Mouse (Mus musculus) erythroblast, embryonic 14.5 days (primary cell): ENCODE measurements around the gene Zfhx3. TPM values are rescaled to one million over a fixed set of nuclear protein-coding genes. Genes with fewer than 3 reads are reported as not detected.

Experiments
- H3K27me3 ChIP-seq: 2 replicates; pipeline ENCODE4 v1.6.1; 2012; ENCODE audit warnings: inconsistent platforms; ENCODE audit not compliant: control insufficient read depth
- H3K36me3 ChIP-seq: 2 replicates; pipeline ENCODE4 v1.6.1; 2012; ENCODE audit warnings: mild to moderate bottlenecking, inconsistent platforms; ENCODE audit not compliant: control insufficient read depth
- H3K4me1 ChIP-seq: 2 replicates; pipeline ENCODE4 v1.6.1; 2012; ENCODE audit warnings: inconsistent platforms; ENCODE audit not compliant: control insufficient read depth
- H3K4me3 ChIP-seq: replicated peaks from 2 replicates; pipeline ENCODE3; 2012; ENCODE audit warnings: moderate library complexity, mild to moderate bottlenecking, inconsistent platforms
- H3K9me3 ChIP-seq: 2 replicates; pipeline ENCODE4 v1.6.1; 2012; ENCODE audit warnings: low read length, inconsistent platforms, mixed read lengths; ENCODE audit not compliant: control insufficient read depth
- GATA1 ChIP-seq: IDR thresholded peaks from 2 replicates; pipeline ENCODE4 v1.6.1; 2012; ENCODE audit warnings: low read length, inconsistent platforms, mixed read lengths
- TAL1 ChIP-seq: IDR thresholded peaks from 3 replicates; pipeline ENCODE4 v1.6.1; 2012; ENCODE audit warnings: low read length, inconsistent platforms, mixed read lengths
- polyA plus RNA-seq: library from polyadenylated mRNA; stranded (reverse); fragments of >175 nt; gene quantifications from 2 replicates; pipeline ENCODE4 v1.2.3, GENCODE M21; 2012

Zfhx3 gene
- polyA plus RNA-seq, 1 experiment = 0.03 TPM

DNA sequence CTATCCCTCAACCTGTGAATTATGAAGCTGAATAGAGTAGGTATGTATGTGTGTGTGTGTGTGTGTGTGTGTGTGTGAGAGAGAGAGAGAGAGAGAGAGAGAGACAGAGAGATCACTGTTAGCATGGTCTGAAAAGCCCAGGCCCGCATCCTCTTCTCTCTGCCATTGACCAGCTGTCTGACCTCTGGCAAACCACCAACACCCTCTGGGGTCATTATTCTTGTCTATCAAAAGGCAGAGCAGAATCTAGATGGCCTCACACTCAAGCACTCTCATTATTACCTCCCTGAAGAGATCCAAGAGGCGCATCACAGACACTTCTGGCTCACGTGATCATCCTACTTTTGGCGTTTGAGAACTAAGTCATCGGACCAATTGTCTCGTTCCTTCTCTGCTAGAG lies 831.0 kb downstream of the Zfhx3 start:
- H3K9me3 ChIP-seq = no peaks in the 10 kb centered on the region
- H3K27me3 ChIP-seq = no peaks in the 10 kb centered on the region
- H3K36me3 ChIP-seq = no peaks in the 10 kb centered on the region
- TF ChIP-seq GATA1 = no peak
- no peak for TF ChIP-seq TAL1
- H3K4me1 ChIP-seq = no peaks in the 10 kb centered on the region
- H3K4me3 ChIP-seq = no peak overlapping the region

DNA sequence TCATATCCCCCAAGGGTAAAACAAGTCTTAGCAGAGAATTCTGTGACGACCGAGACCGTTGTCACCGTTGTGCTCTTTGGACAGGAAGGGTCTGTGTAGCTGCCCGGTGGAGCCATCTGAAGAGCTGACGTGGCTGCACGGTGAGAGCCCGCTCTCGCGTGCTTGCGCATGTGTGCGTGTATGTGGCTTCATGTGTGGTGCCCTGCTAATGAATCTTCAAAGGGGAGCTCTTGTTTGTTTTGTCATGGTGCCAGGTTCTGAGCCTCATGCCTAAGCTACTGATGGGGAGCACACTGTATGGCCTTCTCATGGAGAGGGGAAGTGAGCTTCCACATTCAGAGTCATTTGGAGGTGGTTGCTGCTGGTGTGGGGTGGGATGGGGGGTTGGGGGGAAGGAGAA lies 835.6 kb downstream of the Zfhx3 start:
- H3K27me3 ChIP-seq = no peaks in the 10 kb centered on the region
- no peaks in the 10 kb centered on the region for H3K9me3 ChIP-seq
- H3K4me3 ChIP-seq = no peak overlapping the region
- TF ChIP-seq TAL1 (no peak), GATA1 (no peak)
- H3K36me3 ChIP-seq = no peaks in the 10 kb centered on the region
- no peaks in the 10 kb centered on the region for H3K4me1 ChIP-seq

DNA sequence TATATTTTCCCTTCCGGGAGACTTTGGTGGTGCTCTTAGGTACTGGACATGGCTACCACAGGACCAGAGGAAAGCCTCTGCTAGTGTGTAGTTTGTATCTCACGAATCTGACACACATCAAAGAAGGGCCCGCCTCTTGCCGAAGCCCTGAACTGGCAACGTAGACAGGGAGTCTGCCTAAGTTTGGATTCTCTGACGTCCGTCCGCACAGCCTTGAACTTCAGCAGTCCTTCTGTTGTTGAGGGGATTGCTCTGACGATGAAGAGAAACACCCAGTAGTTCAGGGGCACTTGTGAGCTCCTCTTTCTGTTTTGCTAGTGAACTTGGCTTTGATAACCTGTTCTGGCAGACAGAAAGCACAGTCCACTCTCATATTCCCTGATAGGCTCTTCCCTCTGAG lies 836.1 kb downstream of the Zfhx3 start:
- no peak overlapping the region for H3K4me3 ChIP-seq
- H3K4me1 ChIP-seq = no peaks in the 10 kb centered on the region
- H3K36me3 ChIP-seq = no peaks in the 10 kb centered on the region
- H3K27me3 ChIP-seq = no peaks in the 10 kb centered on the region
- no peaks in the 10 kb centered on the region for H3K9me3 ChIP-seq
- TF ChIP-seq TAL1 = no peak
- TF ChIP-seq GATA1 = no peak

DNA sequence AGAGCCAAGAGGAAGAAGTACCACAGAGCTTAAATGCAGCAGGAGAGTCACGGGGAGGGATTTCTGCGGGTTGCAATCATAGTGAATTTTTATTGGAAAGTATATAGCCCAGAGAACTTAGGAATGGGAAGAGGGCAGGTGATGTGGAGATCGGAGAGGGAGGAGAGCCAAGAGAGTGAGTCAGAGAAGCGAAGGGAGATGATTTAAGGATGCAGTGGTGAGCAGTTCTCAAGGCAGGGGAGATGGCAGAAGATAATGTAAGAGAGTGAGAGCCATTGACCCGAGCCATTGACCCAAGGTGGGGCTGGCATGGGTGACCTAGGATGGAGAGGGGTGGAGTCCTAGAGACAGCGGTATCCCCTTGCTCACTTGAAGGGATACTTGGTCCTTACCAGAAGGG lies 838.3 kb downstream of the Zfhx3 start:
- H3K4me1 ChIP-seq = no peaks in the 10 kb centered on the region
- H3K27me3 ChIP-seq = no peaks in the 10 kb centered on the region
- no peak overlapping the region for H3K4me3 ChIP-seq
- TF ChIP-seq TAL1 = no peak
- no peak for TF ChIP-seq GATA1
- H3K9me3 ChIP-seq = no peaks in the 10 kb centered on the region
- no peaks in the 10 kb centered on the region for H3K36me3 ChIP-seq

DNA sequence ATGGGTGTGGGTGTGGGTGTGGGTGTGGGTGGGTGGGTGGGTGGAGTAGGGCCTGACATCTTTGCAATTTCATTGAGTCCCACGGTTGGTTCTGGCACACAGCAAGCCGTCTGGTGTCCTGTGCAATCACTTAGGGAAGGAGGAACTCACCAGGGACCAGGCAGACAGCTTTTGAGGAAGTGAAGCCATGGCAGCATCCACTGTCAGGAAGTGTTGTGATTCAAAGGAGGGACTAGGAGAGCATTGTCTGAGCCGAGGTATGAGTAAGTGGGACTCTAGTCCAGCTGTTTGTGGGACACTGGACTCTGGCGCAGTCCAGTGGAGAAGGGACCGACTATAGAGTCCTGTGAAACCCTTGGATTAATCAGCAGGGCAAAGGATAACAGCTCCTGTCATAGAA lies 838.7 kb downstream of the Zfhx3 start:
- TF ChIP-seq TAL1 = no peak
- no peak for TF ChIP-seq GATA1
- Histone ChIP-seq H3K4me1 (no peaks in the 10 kb centered on the region), H3K9me3 (no peaks in the 10 kb centered on the region), H3K27me3 (no peaks in the 10 kb centered on the region), H3K4me3 (no peak overlapping the region), H3K36me3 (no peaks in the 10 kb centered on the region)

DNA sequence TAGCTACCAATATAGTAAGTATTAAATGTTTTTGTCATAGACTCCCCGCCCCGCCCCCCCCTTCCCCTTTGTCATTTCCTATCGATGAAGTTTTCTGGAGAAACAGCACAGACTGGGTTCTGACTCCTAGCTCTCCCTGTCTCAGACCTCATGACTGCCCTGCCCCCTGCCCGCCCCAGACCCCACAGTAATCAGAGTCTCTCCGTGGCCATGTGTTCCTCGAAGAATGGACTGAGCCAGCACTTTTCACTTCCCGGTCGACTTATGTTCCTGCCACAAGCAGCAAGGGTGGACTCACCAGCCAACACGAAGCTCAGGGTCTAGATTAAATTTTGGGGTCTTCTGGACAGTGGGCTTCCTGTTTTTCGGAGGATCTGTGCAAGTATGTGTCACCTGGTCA lies 840.7 kb downstream of the Zfhx3 start:
- H3K27me3 ChIP-seq = no peaks in the 10 kb centered on the region
- H3K4me3 ChIP-seq = no peak overlapping the region
- TF ChIP-seq GATA1 = no peak
- TF ChIP-seq TAL1 = no peak
- H3K9me3 ChIP-seq = no peaks in the 10 kb centered on the region
- H3K36me3 ChIP-seq = no peaks in the 10 kb centered on the region
- H3K4me1 ChIP-seq = no peaks in the 10 kb centered on the region

DNA sequence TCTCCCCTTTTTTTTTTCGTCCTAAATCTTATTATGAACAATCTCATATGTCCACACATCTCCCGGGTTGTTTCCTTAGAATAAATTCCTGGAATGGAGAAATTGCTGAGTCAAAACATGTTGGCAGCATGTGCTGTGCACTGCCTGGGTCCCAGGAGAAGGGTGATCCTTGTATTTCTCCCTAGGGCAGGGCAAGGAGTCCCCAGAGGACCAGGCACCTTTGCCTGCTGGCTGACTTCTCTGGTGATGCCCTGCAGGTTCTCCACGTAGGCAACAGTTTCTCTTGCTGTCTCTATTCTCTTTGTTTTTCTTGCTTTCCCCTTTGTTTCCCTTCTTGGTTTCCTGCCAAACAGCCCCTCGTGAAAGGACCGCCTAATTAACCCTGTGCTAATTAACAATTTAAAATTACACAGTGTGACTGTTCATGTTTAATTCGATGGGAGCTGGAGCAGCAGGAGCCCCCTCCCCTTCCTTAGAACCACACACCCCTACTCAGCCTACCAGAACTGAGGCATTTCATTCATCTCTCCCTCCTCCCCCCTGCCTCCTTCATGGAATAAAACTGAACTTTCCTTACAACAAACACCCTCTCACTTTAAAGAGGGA lies 845.8 kb downstream of the Zfhx3 start:
- TF ChIP-seq GATA1 = no peak
- TF ChIP-seq TAL1 = no peak
- H3K9me3 ChIP-seq = peaks cover 18% of the 10 kb centered on the region
- H3K27me3 ChIP-seq = no peaks in the 10 kb centered on the region

DNA sequence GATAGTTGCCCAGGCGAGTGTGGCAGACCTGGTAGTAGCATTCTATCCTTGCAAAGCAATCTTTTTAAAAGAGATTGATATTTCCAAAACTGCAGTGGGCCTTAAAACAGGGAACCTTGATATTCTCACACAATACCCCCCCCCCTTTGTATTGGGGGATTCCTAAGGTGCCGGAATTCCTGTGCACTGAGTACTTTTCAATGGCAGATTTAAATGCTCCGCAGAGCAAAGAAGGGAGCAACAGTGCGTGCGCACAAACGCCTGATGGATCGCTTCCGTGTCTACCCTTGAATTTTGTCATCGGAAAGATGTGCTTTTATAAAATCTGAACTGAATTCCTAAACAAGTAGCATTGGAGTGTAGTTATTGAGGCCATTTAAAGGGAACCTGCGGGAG lies 846.3 kb downstream of the Zfhx3 start:
- Histone ChIP-seq H3K36me3 (peaks cover 6% of the 10 kb centered on the region), H3K4me1 (no peaks in the 10 kb centered on the region), H3K27me3 (no peaks in the 10 kb centered on the region), H3K9me3 (peaks cover 22% of the 10 kb centered on the region), H3K4me3 (no peak overlapping the region)
- TF ChIP-seq GATA1 (no peak), TAL1 (no peak)

More for the DNA sequence above, 845.8 kb downstream of the Zfhx3 start:
- Histone ChIP-seq H3K36me3 (peaks cover 6% of the 10 kb centered on the region), H3K4me1 (no peaks in the 10 kb centered on the region), H3K4me3 (no peak overlapping the region)

DNA sequence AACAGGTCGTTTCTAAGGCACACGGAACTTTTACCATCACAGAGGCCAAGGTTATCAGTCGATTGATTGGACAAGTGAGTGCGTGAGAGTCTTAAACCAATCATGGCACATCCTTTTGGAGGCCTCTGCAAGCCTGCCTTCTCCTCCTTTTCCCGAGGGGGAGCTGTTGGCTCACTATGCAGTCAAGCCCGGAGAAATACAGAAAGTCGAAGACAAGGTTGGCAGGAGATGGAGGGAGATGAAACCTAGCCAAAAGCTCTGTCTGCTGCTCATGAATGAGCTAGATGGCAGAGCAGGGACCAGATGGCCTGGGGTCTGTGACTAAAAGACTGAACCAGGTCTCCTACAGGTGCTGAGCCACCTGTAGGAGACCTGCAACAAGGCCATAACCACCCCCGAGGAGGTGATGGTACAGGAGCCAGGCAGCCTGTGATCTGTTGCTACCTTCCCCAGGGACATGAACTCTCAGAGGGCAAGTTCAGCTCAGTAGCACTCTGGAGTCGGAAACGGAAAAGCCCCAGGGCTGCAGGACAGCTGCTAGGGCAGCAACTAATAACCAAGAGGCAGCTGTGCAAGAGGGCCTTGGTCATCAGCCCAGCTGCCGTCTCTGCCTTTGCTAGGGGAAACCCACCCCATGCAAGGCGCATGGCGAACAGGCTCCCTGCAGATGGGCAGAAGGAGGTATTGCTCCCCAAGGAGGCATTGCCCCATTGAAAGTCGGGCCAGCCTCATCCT lies 848.3 kb downstream of the Zfhx3 start:
- Histone ChIP-seq H3K4me3 (no peak overlapping the region), H3K9me3 (peaks cover 33% of the 10 kb centered on the region), H3K36me3 (peaks cover 15% of the 10 kb centered on the region), H3K4me1 (no peaks in the 10 kb centered on the region), H3K27me3 (no peaks in the 10 kb centered on the region)
- no peak for TF ChIP-seq TAL1
- TF ChIP-seq GATA1 = no peak

DNA sequence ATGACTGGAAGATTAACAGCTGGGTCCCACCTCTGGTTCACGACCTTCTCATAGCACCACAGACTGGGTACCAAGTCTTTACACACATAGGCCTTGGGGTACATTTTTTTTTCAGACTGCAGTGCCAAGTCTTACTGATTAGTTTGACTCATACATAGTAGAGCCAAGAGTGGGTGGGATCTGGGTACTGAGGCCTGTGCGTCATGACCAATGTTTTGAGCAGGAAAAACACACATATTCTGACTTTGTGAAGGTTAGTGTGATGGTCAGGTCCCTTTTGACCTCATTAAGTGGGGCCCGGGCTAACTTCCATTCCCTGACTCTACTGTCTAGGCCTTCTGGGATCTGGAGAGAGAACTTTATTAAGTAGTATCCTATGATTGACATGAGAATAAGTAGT lies 853.6 kb downstream of the Zfhx3 start:
- no peak for TF ChIP-seq GATA1
- TF ChIP-seq TAL1 = no peak
- H3K9me3 ChIP-seq = peaks cover 31% of the 10 kb centered on the region
- no peaks in the 10 kb centered on the region for H3K27me3 ChIP-seq
- no peak overlapping the region for H3K4me3 ChIP-seq
- H3K4me1 ChIP-seq = no peaks in the 10 kb centered on the region
- peaks cover 18% of the 10 kb centered on the region for H3K36me3 ChIP-seq
